Mouse (Mus musculus): Measurements from ENCODE around the gene Fam222a.

- no peak for TF ChIP-seq CTCF (IDR thresholded peaks at IDR 0.05; ENCODE audit: low read depth)
- TF ChIP-seq EP300 (optimal IDR thresholded peaks at IDR 0.05) = no peak
Measured at GRCm38 (mm10) chr5:114573920-114574628, 6.3 kb downstream of the Fam222a start.
